Mouse (Mus musculus) right cerebral cortex, postnatal 4 days (tissue): ENCODE results near the gene Arhgap6.
A peak's percentile ranks its signal among the peaks of the same experiment; 100 is the strongest.
"Not testable (repeated sequence)": the region's sequence is repeated elsewhere in the genome, so short reads cannot be mapped to it uniquely, and the experiment has no call there.

Experiments used
- DNase-seq: peaks from one replicate; pipeline ENCODE4 v3.0.0-alpha.2; 2022

Gene Arhgap6

GRCm38 (mm10) chrX:169320668-169321005 is 525.7 kb downstream of the Arhgap6 start:
- not testable (repeated sequence) for DNase-seq

GRCm38 (mm10) chrX:169325929-169326595 is 531.2 kb downstream of the Arhgap6 start:
- DNase-seq, result no peak

GRCm38 (mm10) chrX:169332264-169332663 is 537.4 kb downstream of the Arhgap6 start:
- DNase-seq, result peak; percentile 62

GRCm38 (mm10) chrX:169337559-169337958 is 542.7 kb downstream of the Arhgap6 start:
- no peak for DNase-seq

GRCm38 (mm10) chrX:169338213-169338612 is 543.3 kb downstream of the Arhgap6 start:
- no peak for DNase-seq
